ENCODE assay signal across 25 mouse cellular contexts in genomic region chr1:129138783-129139182, GRCm38 (mm10).
"Had no signal": no experiment of that assay in that cellular context is flagged by ENCODE, and none has a peak within 500 bp of the region (broad histone marks: within the 10 kb centered on the region; RNA-seq: fewer than 3 reads in every experiment).

No protein-coding gene starts in this region.

- H3K4me2 ChIP-seq: limb, embryonic 13.5 days; liver, embryonic 12.5 days; liver, embryonic 15.5 days; lung, embryonic 15.5 days; midbrain, embryonic 11.5 days; neural tube, embryonic 13.5 days had no signal

- H3K4me3 ChIP-seq: layer of hippocampus, adult 2 months; limb, embryonic 10.5 days; limb, embryonic 13.5 days; liver, embryonic 12.5 days; liver, embryonic 15.5 days; lung, embryonic 15.5 days; megakaryocyte, embryonic 14.5 days; myocyte; neural tube, embryonic 13.5 days had no signal

- H3K27ac ChIP-seq: kidney, postnatal 0 days; layer of hippocampus, adult 2 months; limb, embryonic 10.5 days; limb, embryonic 13.5 days; liver, embryonic 12.5 days; liver, embryonic 15.5 days; lung, embryonic 15.5 days; neural tube, embryonic 13.5 days; stomach, postnatal 0 days had no signal

- DNase-seq: kidney, adult 2 months; kidney, postnatal 25 days; layer of hippocampus, adult 9-11 months; liver; lung, adult 18-20 months; lung, postnatal 10 days; lung, postnatal 36 days; right cerebral cortex, adult 18-20 months; right cerebral cortex, postnatal 14 days; right cerebral cortex, postnatal 4 days; thymus, adult 2 months; thymus, postnatal 14 days had no signal

- H3K4me1 ChIP-seq: limb, embryonic 10.5 days; limb, embryonic 13.5 days; liver, embryonic 12.5 days; liver, embryonic 15.5 days; lung, embryonic 15.5 days; megakaryocyte, embryonic 14.5 days; neural tube, embryonic 13.5 days had no signal

- H3K27me3 ChIP-seq: limb, embryonic 13.5 days; liver, embryonic 12.5 days; liver, embryonic 15.5 days; lung, embryonic 15.5 days; megakaryocyte, embryonic 14.5 days; neural tube, embryonic 13.5 days had no signal

- ATAC-seq: intestine, embryonic 16.5 days; liver, embryonic 12.5 days had no signal

- H3K9ac ChIP-seq: limb, embryonic 13.5 days; liver, embryonic 12.5 days; liver, embryonic 15.5 days; lung, embryonic 15.5 days; neural tube, embryonic 13.5 days had no signal

- H3K9me3 ChIP-seq: limb, embryonic 10.5 days; limb, embryonic 13.5 days; liver, embryonic 12.5 days; liver, embryonic 15.5 days; lung, embryonic 15.5 days; neural tube, embryonic 13.5 days had no signal

- H3K36me3 ChIP-seq: limb, embryonic 10.5 days; limb, embryonic 13.5 days; liver, embryonic 12.5 days; liver, embryonic 15.5 days; lung, embryonic 15.5 days; neural tube, embryonic 13.5 days had no signal
